ENCODE assay signal across 27 mouse cellular contexts in genomic region chr13:113854146-113854545, GRCm38 (mm10). TPM values are rescaled to one million over a fixed set of nuclear protein-coding genes. Genes with fewer than 3 reads are reported as not detected.
DNase-seq lines count a peak whose midpoint lies in the region; ATAC-seq and TF ChIP-seq lines count a peak whose summit lies in the region.
"Had no signal": no experiment of that assay in that cellular context is flagged by ENCODE, and none has a peak within 500 bp of the region (broad histone marks: within the 10 kb centered on the region; RNA-seq: fewer than 3 reads in every experiment).

No protein-coding gene starts in this region.

- H3K27me3 ChIP-seq in heart, postnatal 0 days (ENCODE audit: control insufficient read depth, insufficient read depth, low read length): no peaks in the 10 kb centered on the region
- H3K27me3 ChIP-seq in lung, embryonic 16.5 days (ENCODE audit: control insufficient read depth, insufficient read depth, low read depth, low read length): no peaks in the 10 kb centered on the region
- H3K27me3 ChIP-seq in liver, embryonic 15.5 days: no peaks in the 10 kb centered on the region
- H3K27me3 ChIP-seq: embryonic facial prominence, embryonic 15.5 days; forebrain, embryonic 12.5 days; heart, embryonic 15.5 days; hindbrain, embryonic 15.5 days; limb, embryonic 15.5 days; megakaryocyte, embryonic 14.5 days had no signal

- WGBS in heart, postnatal 0 days: 75% methylated on average over 4 of the region's 4 CpGs
- WGBS in lung, embryonic 16.5 days: 75% methylated on average over 4 of the region's 4 CpGs
- 45% methylated on average over 4 of the region's 4 CpGs for WGBS in liver, embryonic 15.5 days (ENCODE audit: insufficient replicate concordance)

- TF ChIP-seq CTCF in heart, postnatal 0 days (IDR thresholded peaks at IDR 0.05; ENCODE audit: low read depth): no peak

- H3K9ac ChIP-seq in heart, postnatal 0 days (replicated peaks; ENCODE audit: low read depth, low read length): no peak overlapping the region
- H3K9ac ChIP-seq in lung, embryonic 16.5 days (ENCODE audit: low read length): no peak overlapping the region
- H3K9ac ChIP-seq in liver, embryonic 15.5 days: no peak overlapping the region
- H3K9ac ChIP-seq: embryonic facial prominence, embryonic 15.5 days; forebrain, embryonic 12.5 days; heart, embryonic 15.5 days; hindbrain, embryonic 15.5 days; limb, embryonic 15.5 days had no signal

- no peak overlapping the region for H3K4me2 ChIP-seq in heart, postnatal 0 days (ENCODE audit: low read depth, low read length)
- H3K4me2 ChIP-seq in lung, embryonic 16.5 days (ENCODE audit: low read depth, low read length): no peak overlapping the region
- H3K4me2 ChIP-seq in liver, embryonic 15.5 days: no peak overlapping the region
- H3K4me2 ChIP-seq: embryonic facial prominence, embryonic 15.5 days; forebrain, embryonic 12.5 days; heart, embryonic 15.5 days; hindbrain, embryonic 15.5 days; limb, embryonic 15.5 days had no signal

- peaks cover 27% of the 10 kb centered on the region for H3K4me1 ChIP-seq in heart, postnatal 0 days (ENCODE audit: control insufficient read depth, insufficient read depth)
- peaks cover 5% of the 10 kb centered on the region; the same call in 1 of the 2 replicates for H3K4me1 ChIP-seq in lung, embryonic 16.5 days (replicated peaks; ENCODE audit: control insufficient read depth, insufficient read depth, low read length)
- H3K4me1 ChIP-seq in brown adipose tissue, adult 24 weeks (ENCODE audit: control insufficient read depth, insufficient read depth, insufficient read length, low read length): peaks cover 9% of the 10 kb centered on the region; the same call in 1 of the 2 replicates
- peaks cover 89% of the 10 kb centered on the region for H3K4me1 ChIP-seq in liver, embryonic 15.5 days (replicated peaks)
- H3K4me1 ChIP-seq: embryonic facial prominence, embryonic 15.5 days had no signal

- H3K9me3 ChIP-seq in heart, postnatal 0 days (replicated peaks; ENCODE audit: control insufficient read depth, low read length): no peaks in the 10 kb centered on the region
- H3K9me3 ChIP-seq in lung, embryonic 16.5 days (ENCODE audit: control insufficient read depth, low read length): no peaks in the 10 kb centered on the region
- H3K9me3 ChIP-seq in liver, embryonic 15.5 days (replicated peaks): no peaks in the 10 kb centered on the region
- H3K9me3 ChIP-seq: embryonic facial prominence, embryonic 10.5 days; embryonic facial prominence, embryonic 15.5 days; heart, embryonic 15.5 days; hindbrain, embryonic 10.5 days; hindbrain, embryonic 15.5 days; limb, embryonic 10.5 days; limb, embryonic 15.5 days; megakaryocyte, embryonic 14.5 days had no signal

- H3K4me3 ChIP-seq in heart, postnatal 0 days (ENCODE audit: low read depth, low read length): no peak overlapping the region
- H3K4me3 ChIP-seq in lung, embryonic 16.5 days (ENCODE audit: low read length): no peak overlapping the region
- no peak overlapping the region for H3K4me3 ChIP-seq in brown adipose tissue, adult 24 weeks (ENCODE audit: insufficient read depth, low read depth, low read length)
- H3K4me3 ChIP-seq in liver, embryonic 15.5 days (replicated peaks): no peak overlapping the region
- H3K4me3 ChIP-seq: embryonic facial prominence, embryonic 10.5 days; embryonic facial prominence, embryonic 15.5 days; forebrain, embryonic 12.5 days; heart, embryonic 15.5 days; hindbrain, embryonic 10.5 days; hindbrain, embryonic 15.5 days; limb, embryonic 10.5 days; limb, embryonic 15.5 days; megakaryocyte, embryonic 14.5 days had no signal

- intact Hi-C loops in heart, postnatal 36 days (cut with DNase I): no loop called here

- peak overlapping the region; percentile 64 for H3K27ac ChIP-seq in heart, postnatal 0 days (ENCODE audit: low read depth)
- 0 out of 2 replicates have a peak overlapping the region, but pooled peaks have one; percentile 17 for H3K27ac ChIP-seq in lung, embryonic 16.5 days (ENCODE audit: low read length)
- H3K27ac ChIP-seq in brown adipose tissue, adult 24 weeks (replicated peaks; ENCODE audit: low read depth, low read length): peak overlapping the region; percentile 43
- peak overlapping the region; percentile 48; the same call in 1 of the 2 replicates for H3K27ac ChIP-seq in liver, embryonic 15.5 days (replicated peaks)
- H3K27ac ChIP-seq: embryonic facial prominence, embryonic 10.5 days; embryonic facial prominence, embryonic 15.5 days; forebrain, embryonic 12.5 days; heart, embryonic 15.5 days; hindbrain, embryonic 10.5 days; hindbrain, embryonic 15.5 days; limb, embryonic 10.5 days; limb, embryonic 15.5 days had no signal

- TF ChIP-seq EP300 in heart, postnatal 0 days (IDR thresholded peaks at IDR 0.05; ENCODE audit: low read depth): no peak

- no peak for DNase-seq in heart, postnatal 0 days (ENCODE audit: low spot score)
- DNase-seq in heart, postnatal 36 days: no peak
- DNase-seq in lung, postnatal 4 days: no peak
- DNase-seq: adrenal gland, adult 2 months; adrenal gland, postnatal 36 days; B cell, adult 2 months; cerebellum, adult 2 months; cerebellum, postnatal 14 days; gastrocnemius, postnatal 14 days; kidney, adult 11 months; layer of hippocampus, postnatal 36 days; lung, adult 2 months; midbrain, embryonic 14.5 days had no signal

- no peak for ATAC-seq in heart, postnatal 0 days (ENCODE audit: insufficient read depth, low read depth)
- ATAC-seq in lung, embryonic 16.5 days (ENCODE audit: low read depth): no peak
- ATAC-seq in liver, embryonic 15.5 days (ENCODE audit: insufficient read depth): no peak
- ATAC-seq: activated CD4-positive, CD25-positive, alpha-beta regulatory T cell, adult 4 months; inflammation-experienced regulatory T-cells, adult 6 months had no signal

- no peaks in the 10 kb centered on the region for H3K36me3 ChIP-seq in heart, postnatal 0 days (replicated peaks; ENCODE audit: control insufficient read depth, insufficient read depth, low read length)
- no peaks in the 10 kb centered on the region for H3K36me3 ChIP-seq in lung, embryonic 16.5 days (ENCODE audit: control insufficient read depth, insufficient read depth, low read length)
- H3K36me3 ChIP-seq in liver, embryonic 15.5 days (replicated peaks): no peaks in the 10 kb centered on the region
- H3K36me3 ChIP-seq: embryonic facial prominence, embryonic 15.5 days; heart, embryonic 15.5 days; hindbrain, embryonic 15.5 days; limb, embryonic 15.5 days had no signal

RNA-seq across cellular contexts. Expression of gene Arl15, which starts 59.8 kb away (rescaled TPM):
- 16.5 and 24.4 TPM in 2 replicates for total RNA-seq in heart, postnatal 0 days (2014; rRNA removed; ENCODE audit: low replicate concordance)
- polyA plus RNA-seq in heart, postnatal 0 days (2015; fragmentation: Nextera tagmentation; extraction: Ambion mirVana): 3.9 and 4.5 TPM in 2 replicates
- total RNA-seq in heart, postnatal 36 days (2021): 1 to 10 TPM; 7.5 to 8.1 TPM
- 10.1 and 10.6 TPM in 2 replicates for polyA plus RNA-seq in lung, embryonic 16.5 days (2015; fragmentation: Nextera tagmentation; extraction: Ambion mirVana)
- 9.0 and 9.7 TPM in 2 replicates for polyA plus RNA-seq in brown adipose tissue, adult 24 weeks (2012; ENCODE audit: insufficient read depth, insufficient read length, missing spikeins)
- polyA plus RNA-seq in liver, embryonic 15.5 days (2015; fragmentation: Nextera tagmentation; extraction: Ambion mirVana): 2.4 and 2.8 TPM in 2 replicates
